Mouse (Mus musculus): ENCODE measurements around the gene Kcnt1.

The Kcnt1 gene

DNA sequence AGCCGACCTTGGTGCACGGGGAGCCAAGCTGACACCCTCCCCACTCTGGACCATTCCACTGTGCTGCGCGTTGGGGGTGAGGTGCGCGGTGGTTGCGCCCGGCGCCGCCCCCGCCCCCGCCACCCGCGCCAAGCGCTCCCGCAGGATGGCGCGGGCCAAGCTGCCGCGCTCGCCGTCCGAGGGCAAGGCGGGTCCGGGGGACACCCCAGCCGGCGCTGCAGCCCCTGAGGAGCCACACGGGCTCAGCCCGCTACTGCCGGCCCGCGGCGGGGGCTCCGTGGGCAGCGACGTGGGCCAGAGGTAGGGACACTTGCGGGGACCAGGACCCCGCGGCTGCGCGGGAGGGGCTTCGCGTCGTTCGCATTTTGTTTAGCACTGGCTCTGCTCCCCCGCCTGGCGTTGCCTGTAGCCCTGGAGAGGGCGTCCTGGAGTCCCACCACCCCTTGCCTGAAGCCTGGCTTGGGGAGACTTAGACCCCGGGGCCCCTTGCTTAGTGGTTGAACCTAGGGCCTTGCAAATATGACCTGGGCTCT lies 14.3 kb downstream of the Kcnt1 start:
- DNase-seq (ENCODE audit: low read depth, low spot score) = peak; percentile 52

DNA sequence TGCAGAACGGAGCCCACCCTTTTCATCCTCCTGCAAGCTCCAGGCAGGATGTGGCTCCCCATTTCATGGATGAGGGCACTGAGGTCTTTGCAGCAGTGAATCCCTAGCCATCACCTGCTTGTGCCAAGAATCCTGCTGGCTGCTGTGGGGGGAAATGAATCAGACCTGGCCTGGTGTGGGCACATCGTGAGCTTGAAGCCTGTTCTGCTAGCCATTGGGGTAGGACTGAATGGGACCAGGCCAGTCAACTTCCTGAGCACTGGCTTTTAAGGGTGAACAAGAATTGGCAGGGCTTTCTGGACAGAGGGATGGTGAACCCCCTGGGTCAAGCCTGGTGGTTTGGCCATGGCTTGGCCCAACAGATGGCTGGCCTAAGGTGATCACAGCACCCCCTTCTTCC lies 15.0 kb downstream of the Kcnt1 start:
- no peak for DNase-seq (ENCODE audit: low read depth, low spot score)

DNA sequence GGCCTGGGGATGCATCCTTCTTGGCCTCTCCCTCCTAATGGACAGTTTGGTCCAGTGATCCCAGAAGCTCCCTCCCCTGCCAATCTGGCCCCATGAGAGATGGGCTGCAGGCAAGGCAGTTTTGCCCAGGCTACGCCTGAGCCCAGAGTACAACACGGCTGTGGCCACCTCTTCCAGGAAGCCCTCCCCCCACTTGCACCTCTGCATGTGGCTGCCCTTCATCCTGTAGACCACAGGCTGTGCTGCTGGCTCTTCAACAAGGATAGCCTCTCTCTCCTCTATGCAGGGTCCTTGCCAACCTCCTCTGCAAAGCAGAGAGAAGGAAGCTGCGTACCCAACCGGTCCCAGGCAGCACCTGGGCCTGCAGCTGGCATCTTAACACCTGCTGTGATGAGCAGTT lies 15.5 kb downstream of the Kcnt1 start:
- no peak for DNase-seq (ENCODE audit: low read depth, low spot score)

DNA sequence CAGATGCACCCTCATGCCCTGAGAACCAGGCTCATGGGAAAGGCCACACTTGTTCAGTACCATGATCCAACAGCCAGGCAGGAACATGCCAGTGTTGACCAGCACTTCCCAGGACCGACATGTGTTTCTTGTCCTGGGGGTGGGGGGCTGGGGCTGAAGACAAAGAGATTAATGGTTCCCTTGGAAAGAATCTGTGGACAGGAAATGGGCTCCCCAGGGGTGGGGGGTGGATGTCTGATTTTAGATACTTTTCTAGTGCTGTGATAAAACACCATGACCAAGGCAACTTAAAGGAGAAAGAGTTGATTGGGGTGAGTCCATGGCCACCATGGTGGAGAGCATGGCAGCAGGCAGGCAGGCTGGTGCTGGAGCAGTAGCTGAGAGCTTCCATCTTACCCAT lies 18.7 kb downstream of the Kcnt1 start:
- DNase-seq (ENCODE audit: low read depth, low spot score) = peak; percentile 61

DNA sequence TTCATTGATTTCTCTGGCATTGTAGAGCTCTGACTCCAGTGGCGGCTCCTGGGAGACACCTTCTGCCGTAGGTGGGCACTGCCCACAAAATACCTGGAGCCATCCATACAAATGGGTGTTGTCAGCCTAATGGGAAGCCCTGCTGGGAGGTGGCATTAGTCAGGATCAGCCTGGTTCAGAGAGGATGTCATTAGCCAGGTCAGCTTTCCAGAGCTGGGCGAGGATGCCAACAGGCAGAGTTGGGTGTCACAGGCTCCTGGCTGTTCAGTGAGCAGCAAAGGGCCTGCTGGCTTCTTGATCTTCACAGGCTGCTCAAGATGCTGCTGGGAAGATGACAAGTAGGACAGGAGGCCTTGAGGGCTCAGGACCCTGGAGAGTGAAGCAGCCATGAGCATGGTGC lies 21.2 kb downstream of the Kcnt1 start:
- no peak for DNase-seq (ENCODE audit: low read depth, low spot score)

DNA sequence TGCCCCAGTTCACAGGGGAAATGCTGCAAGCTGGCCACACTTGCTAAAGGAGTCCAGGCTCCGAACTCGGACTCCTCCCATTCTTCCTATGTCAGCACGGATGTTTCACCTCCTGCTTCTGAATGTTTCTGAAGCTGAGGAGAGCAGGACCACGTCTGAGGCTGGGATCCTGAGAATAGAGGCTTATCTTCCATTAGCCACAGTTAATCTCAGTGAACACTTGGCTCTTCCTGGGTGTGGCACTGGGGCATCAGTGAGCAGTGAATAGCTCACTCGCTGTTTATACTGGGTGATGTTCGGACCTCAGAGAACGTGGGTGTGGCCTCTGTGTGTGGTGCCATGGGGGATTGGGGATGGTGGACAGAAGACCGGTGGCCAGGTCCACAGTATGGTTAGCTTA lies 23.7 kb downstream of the Kcnt1 start:
- no peak for DNase-seq (ENCODE audit: low read depth, low spot score)

DNA sequence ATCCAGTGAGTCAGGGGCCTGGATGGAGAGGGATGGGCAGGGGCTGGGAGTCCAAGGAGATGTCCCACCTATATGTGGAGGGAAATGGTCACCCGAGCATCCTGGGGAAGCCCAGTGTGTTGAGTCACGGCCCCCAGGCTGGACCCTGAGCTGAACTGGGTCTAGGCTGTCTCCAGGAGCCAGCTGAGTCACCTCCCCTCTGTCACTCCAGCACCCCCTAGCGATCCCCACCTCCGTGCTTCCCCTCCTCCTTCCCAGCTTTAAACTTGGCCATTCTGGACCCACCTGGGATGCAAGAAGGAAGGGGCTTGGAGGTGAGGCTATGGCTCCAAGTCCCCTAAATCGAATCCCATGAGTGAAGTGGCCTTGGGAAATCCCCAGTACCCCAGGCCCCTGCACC lies 24.6 kb downstream of the Kcnt1 start:
- DNase-seq (ENCODE audit: low read depth, low spot score) = no peak

DNA sequence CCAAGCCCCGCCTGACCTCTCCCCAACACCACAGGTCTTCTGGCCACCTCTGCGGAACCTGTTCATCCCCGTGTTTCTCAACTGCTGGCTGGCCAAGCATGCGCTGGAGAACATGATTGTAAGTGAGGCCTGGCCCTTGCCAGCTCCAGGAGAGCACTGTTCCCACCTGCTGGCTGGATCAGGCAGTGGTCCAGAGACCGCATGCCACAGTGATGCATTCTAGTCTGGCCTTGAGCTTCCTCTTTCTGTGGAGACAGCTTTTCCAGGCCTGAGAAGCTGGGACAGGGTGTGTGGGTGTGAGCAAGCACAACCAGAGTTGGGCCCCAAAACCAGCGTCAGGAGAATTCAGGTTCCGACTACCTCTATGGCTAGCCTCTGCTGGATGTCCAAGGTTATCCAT lies 28.9 kb downstream of the Kcnt1 start:
- DNase-seq (ENCODE audit: low read depth, low spot score) = no peak

DNA sequence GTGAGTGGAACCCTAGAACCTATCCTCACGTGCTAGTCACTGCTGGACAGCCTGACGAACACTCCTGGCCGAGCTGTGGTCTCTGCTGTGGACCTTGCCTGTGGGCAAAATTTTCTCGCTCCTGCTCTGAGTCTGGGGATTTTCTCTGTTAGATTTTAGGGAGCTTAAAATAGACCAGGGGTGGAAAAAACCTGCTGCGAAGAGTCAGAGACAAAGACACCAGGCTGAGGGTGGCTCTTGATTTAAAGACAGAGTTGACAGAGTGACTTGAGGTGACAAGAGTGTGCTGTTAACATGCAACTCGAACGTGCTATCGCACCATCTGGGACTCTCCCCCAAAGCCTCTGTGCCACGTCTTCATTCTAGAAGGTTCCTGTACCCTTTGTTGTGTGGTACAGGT lies 35.4 kb downstream of the Kcnt1 start:
- DNase-seq (ENCODE audit: low read depth, low spot score) = no peak

DNA sequence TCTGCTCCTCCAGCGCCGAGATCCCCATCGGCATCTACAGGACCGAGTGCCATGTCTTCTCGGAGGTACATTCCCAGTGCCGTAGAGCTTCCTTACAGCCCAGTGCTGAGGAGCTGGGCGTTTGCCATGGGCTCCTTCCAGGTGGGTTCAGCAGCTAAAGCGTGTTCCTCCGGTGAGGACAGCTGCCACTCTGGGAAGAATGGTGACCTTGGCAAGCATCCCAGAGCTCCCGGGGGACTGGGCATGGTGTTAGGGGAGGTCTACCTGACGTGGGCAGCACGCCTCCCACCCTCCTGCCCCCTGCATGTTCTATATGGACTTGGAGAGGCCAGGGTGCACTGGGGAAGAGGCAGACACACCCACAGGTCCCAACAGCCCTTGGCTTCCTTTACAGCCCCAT lies 46.3 kb downstream of the Kcnt1 start:
- no peak for DNase-seq (ENCODE audit: low read depth, low spot score)

DNA sequence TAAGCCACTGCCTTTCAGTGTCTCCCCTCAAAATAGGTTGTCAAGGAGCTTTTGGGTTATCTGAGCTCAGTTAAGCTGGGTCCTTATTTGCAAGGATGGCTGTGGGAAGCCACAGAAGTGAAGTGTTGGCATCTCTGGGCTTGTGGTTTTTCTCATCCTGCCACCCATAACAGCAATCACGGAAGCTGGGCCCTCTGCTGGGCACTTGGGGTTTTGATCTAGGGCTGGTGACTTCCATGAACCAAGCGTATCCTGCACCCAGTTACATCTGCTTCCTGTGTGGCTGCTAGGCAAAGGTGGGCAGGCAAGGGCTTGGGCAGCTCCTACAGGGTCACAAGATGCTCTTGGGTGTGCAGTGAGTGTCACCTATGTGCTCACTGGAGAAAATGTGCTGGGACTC lies 49.7 kb downstream of the Kcnt1 start:
- DNase-seq (ENCODE audit: low read depth, low spot score) = no peak

DNA sequence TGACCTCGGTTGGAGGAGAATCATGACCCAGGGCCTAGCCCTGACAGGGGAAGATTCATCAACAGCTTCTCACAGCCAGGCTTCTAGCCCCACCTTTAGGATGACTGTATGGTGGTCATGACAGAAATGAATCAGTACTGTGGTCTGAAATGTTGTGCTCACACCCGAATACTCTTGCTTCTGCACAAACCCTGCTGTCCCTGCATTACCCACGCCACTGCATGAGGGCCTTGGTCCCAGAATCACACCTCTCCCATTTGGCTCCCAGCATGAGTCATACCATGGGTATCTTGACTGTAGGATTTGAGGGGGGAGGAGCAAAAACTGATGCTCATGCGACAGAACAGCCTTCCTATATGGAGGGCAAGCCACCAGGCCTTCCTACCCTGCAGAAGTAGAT lies 50.7 kb downstream of the Kcnt1 start:
- DNase-seq (ENCODE audit: low read depth, low spot score) = no peak

DNA sequence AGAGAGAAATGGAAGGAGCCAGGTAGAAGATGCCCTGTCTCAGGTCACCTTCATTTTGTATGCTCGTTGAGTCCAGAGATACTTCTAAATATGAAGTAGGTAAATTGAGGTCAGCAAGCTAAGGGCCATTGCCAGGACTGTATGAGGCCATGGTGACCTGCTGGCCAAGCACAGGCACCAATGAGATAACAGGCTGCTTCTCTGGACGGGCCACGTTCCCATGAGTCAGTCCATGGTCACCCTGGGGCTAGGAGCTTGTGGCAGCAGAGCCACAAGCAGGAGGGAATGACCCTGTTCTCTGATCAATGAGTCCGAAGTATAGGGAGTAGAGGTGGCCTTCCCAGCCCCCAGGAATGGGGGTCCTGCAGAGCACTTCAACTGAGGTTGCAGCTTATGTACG lies 51.3 kb downstream of the Kcnt1 start:
- no peak for DNase-seq (ENCODE audit: low read depth, low spot score)

DNA sequence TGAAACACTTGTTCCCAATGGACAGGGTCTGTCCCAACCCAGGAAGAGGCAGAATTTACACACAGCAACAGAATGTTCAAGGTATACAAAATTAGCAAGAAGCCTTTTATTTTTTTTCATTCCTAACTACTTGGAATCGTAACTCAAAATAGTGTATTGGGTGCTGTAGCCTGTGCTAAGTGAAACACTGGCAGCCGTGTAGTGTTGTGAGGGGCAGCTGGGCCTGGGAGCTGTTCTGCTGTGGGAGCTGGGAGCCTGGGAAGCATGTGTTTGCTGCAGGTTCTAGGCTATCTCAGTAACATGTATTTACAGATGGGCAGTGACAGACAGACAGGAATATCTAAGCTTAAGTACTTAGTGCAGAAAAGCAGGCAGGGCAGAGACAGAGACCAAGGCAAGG lies 54.9 kb downstream of the Kcnt1 start:
- no peak for DNase-seq (ENCODE audit: low read depth, low spot score)

DNA sequence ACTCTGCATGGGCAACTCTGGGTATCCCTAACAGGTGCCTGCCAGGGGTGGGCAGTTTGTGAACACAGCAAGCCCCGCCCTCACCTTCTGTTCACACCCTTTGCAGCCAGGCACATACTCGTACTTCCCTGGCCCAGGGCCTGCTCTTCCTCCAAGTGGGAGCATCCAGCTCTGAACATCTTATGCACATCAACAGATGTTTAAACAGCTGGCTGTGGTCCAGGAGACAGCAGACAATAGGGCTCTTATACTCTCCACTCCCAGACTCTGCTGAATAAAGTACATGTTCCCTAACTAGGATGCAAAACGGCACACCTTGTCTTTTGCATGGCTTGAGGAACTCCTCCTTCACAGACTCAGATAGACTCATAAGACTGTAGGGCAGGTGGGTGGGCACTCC lies 56.4 kb downstream of the Kcnt1 start:
- peak; percentile 30 for DNase-seq (ENCODE audit: low read depth, low spot score)

DNA sequence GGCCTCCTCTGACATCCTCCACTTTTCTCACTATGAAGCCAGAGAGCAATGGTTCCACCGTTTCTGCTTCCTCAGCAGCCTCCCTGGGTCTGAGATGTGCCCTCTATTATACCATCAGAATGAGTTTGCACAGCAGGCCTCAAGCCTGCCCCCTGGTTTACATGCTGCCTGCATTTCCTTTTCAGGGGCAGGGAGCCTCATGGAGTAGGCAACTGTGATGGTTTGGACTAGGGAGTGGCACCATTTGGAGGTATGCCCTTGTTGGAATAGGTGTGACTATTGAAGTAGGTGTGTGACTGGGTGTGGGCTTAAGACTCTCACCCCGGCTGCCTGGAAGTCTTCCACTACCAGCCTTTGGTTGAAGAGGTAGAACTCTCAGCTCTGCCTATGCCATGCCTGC lies 60.3 kb downstream of the Kcnt1 start:
- peak; percentile 18 for DNase-seq (ENCODE audit: low read depth, low spot score)

DNA sequence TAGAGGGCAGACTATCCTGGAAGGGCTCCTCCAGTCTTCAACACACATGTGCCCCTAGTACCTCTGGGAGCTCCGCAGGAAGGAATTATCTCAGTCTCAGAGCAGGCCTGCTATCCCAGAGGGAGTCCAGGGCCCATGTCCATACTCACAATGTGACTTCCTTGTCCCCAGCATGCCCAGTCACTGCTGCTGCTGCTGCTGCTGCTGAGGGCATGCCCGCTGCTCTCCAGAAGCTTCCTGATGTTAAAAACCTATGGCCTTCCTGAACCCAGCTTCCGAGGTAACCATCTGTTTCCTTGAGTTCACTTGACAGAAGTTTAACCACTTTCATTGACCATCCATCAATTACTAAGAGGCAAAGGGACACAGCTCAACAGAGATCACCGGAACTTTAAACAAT lies 61.4 kb downstream of the Kcnt1 start:
- no peak for DNase-seq (ENCODE audit: low read depth, low spot score)

DNA sequence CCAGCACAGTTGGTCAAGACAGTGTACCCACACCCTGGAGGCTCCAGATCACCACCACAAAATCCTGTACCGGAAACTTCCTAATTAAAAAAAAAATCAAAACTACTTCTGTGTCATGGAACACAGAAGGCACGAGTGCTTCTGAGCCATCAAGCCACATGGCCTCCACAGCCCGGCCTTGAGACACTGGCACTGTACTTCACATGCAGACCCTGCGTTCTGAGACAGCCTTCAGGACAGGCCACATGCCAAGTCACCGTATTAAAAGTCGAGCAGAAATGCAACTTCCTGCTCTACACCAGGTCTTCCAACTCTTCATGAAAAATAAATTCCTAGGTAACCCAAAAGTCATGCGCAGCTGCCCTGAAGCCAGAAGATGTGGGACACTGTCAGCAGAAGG lies 64.3 kb downstream of the Kcnt1 start:
- DNase-seq (ENCODE audit: low read depth, low spot score) = no peak

DNA sequence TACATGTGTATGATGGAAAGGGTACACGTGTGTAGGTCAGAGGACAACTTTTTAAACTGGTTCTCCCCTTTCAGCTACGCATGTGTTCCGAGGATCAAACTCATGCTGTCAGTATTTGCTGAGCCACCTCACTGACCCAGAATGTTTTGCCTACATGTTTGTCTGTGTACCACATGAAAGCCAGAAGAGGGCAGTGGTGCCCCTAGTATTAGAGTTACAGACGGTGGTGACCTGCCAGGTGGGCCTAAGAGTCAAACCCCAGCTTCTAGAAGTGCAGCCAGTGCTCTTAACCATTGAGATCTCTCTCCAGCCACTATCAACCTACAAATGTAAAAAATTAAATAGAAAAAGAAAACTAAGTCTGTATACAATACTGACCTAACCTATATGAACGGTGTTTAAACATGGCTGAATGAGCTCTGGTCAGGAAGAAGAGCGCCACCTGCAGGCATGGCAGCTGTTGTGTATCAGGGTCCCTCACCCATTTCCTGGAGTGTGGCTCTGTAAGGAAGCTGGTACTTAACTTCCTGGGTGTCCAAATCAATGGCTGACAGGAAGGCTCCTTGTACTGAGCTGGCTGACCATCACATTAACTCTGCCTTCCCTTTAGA lies 67.8 kb downstream of the Kcnt1 start:
- DNase-seq (ENCODE audit: low read depth, low spot score) = peak; percentile 83

DNA sequence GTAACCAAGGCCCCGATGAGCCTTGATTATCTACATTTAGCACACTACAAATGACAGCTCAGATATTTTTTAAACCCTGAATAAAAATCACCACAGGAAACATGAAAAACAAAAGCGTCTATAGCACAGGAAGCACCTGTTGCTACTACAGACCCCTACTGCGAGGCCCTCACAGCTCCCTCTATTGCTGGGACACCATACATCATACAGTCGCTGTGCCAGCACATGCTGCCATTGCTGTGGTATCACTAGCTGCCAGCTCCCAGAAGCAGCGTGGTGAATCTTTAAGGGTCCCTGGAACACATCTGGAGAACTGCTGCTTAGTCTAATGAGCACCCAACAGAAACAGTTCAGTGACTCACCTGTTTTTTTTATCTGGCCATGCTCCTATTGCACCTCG lies 77.0 kb downstream of the Kcnt1 start:
- no peak for DNase-seq (ENCODE audit: low read depth, low spot score)

DNA sequence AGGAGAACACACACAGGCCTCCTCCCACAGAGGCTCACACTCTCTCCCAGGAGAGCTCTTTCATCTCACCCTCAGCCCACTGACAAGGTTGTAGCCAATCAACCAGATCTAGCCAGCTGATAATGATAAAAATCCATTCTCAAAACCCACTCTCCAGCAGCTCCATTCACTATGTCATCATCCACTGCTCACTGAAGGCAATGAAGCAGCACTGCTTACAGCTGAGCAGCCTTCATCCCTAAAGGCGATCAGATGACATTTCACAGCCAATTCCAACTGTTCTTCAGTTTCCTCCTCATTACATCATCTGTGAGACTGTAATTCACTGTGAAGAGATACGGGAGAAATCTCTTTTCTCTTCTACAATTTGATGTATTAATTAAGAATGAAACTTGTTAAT lies 80.3 kb downstream of the Kcnt1 start:
- DNase-seq (ENCODE audit: low read depth, low spot score) = no peak

DNA sequence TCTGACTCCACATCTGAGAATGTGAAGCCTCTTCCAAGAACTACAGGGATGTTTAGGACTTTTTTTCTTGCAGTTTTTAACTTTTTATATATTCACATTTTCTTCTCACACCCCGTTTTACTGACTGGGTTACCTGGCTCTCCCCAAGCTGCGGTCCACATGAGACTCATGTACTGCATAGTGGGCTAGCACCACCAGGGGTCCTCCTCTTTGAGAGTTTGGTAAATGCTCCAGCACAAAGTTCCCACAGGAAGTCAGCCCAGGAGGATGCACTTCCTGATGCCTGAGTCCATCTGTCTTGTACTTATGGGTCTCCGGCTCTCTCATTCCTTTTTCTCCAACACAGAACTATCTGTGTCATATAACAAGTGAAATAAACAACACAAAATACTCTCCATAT lies 84.4 kb downstream of the Kcnt1 start:
- peak; percentile 47 for DNase-seq (ENCODE audit: low read depth, low spot score)

DNA sequence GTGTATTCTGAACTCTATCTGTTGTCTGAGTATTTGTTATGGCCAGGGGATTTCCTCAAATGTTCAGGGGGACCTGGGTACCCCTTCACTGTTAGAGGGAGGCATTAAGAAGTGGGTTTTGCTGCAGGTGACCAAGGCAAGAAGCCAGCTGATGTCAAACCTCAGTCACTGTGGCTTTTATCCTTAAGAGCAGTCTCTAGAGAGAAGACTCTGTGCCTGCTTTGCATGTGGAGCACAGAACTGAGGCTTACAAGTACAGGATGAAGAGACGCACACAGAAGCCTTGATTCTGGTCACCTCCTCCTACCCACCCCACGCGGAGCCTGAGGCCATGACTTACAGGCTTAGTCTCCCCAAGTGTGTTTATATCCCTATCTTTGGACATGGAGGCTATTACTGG lies 85.8 kb downstream of the Kcnt1 start:
- DNase-seq (ENCODE audit: low read depth, low spot score) = no peak
